Mouse (Mus musculus): ENCODE measurements around the gene Tbx1. TPM values are rescaled to one million over a fixed set of nuclear protein-coding genes. Genes with fewer than 3 reads are reported as not detected.
"Not testable (repeated sequence)": the region's sequence is repeated elsewhere in the genome, so short reads cannot be mapped to it uniquely, and the experiment has no call there.

Tbx1 gene
- polyA plus RNA-seq, 1 experiment = 0.49 TPM

DNA sequence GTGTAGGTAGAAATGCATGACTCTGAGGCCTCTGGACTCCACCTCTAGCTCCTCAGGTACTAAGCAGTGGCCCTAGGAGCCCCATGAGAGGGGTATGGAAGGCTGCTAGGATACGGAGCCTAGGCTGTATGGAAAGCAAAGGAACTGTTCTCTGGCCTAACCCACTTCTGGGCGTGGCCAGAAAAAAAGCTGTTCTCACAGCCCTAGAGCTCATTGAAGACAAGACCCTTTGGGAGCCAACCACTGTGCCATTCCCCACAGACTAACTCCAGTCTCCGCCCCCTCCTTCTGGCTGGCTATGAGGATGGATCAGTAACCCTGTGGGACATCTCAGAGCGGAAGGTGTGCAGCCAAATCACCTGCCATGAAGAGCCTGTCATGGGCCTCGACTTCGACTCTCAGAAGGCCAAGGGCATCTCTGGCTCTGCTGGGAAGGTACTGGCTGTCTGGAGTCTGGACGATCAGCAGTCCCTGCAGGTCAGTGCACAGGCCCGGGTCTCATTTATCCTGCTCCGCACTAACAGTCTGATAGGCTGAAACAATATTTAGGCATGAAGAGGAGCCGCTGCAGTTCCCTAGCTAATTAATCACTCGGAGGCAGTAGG is 38.3 kb downstream of the Tbx1 start:
- DNase-seq = no peak
- Histone ChIP-seq H3K36me3 (ENCODE audit: control insufficient read depth, insufficient read depth, low read length) (no peaks in the 10 kb centered on the region), H3K27me3 (ENCODE audit: control insufficient read depth, insufficient read depth, low read length) (no peaks in the 10 kb centered on the region), H3K4me3 (ENCODE audit: control insufficient read depth, insufficient read depth, low read length) (no peak overlapping the region), H3K4me1 (replicated peaks; ENCODE audit: control insufficient read depth, insufficient read depth, low read length) (peaks cover 5% of the 10 kb centered on the region), H3K27ac (ENCODE audit: control insufficient read depth, insufficient read depth, low read length) (no peak overlapping the region)
- TF ChIP-seq CTCF (IDR thresholded peaks at IDR 0.05; ENCODE audit: borderline replicate concordance, control insufficient read depth, extremely low read depth, insufficient read depth, low read length, poor library complexity) (no peak), POLR2A (IDR thresholded peaks at IDR 0.05; ENCODE audit: control insufficient read depth, extremely low read depth, insufficient read depth, low read length, poor library complexity) (no peak)
- 97% methylated on average over 11 of the region's 11 CpGs for WGBS

DNA sequence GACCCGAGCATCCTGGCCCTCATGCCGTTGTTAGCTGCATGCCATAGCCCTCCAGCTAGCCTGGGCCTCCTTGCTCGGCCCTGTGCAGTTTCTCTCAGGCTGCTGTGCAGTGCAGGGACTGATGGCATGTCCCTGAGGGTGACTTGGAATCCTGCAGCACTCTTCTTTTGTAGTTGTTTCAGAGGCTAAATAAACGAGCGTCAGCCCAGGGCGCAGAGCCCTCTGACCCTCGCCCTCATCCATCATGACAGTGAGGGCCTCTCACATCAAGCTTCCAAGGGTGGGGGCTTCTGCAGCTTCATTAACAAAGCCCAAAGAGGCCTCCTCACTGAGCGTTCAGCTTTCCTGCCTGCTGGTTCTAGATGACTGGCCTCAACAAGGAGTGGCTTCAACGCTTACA is 38.9 kb downstream of the Tbx1 start:
- no peak for DNase-seq
- 90% methylated on average over 9 of the region's 9 CpGs for WGBS
- H3K4me3 ChIP-seq (ENCODE audit: control insufficient read depth, insufficient read depth, low read length) = no peak overlapping the region
- H3K4me1 ChIP-seq (replicated peaks; ENCODE audit: control insufficient read depth, insufficient read depth, low read length) = peaks cover 4% of the 10 kb centered on the region
- TF ChIP-seq POLR2A (IDR thresholded peaks at IDR 0.05; ENCODE audit: control insufficient read depth, extremely low read depth, insufficient read depth, low read length, poor library complexity) (no peak), CTCF (IDR thresholded peaks at IDR 0.05; ENCODE audit: borderline replicate concordance, control insufficient read depth, extremely low read depth, insufficient read depth, low read length, poor library complexity) (no peak)
- no peaks in the 10 kb centered on the region for H3K27me3 ChIP-seq (ENCODE audit: control insufficient read depth, insufficient read depth, low read length)
- no peak overlapping the region for H3K27ac ChIP-seq (ENCODE audit: control insufficient read depth, insufficient read depth, low read length)
- no peaks in the 10 kb centered on the region for H3K36me3 ChIP-seq (ENCODE audit: control insufficient read depth, insufficient read depth, low read length)

DNA sequence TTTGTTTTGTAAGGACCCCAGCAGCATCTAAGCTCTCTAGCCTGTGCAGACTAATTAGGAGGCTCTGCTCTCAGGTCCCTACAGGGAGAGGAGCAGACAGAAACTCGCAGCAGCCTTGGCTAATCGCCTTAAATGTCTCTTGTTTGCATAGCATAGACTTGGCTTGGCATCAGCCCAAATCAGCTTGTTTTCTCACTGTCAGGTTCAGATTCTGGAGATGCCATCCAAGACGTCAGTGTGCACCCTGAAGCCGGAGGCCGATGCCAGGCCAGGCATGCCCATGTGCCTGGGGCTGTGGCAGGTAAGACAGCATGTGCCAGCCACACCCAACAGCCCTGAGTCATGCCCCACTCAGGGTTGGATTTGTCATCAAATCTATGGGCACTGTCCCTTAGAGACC is 42.6 kb downstream of the Tbx1 start:
- Histone ChIP-seq H3K36me3 (ENCODE audit: control insufficient read depth, insufficient read depth, low read length) (no peaks in the 10 kb centered on the region), H3K4me1 (replicated peaks; ENCODE audit: control insufficient read depth, insufficient read depth, low read length) (no peaks in the 10 kb centered on the region), H3K27me3 (ENCODE audit: control insufficient read depth, insufficient read depth, low read length) (no peaks in the 10 kb centered on the region), H3K27ac (ENCODE audit: control insufficient read depth, insufficient read depth, low read length) (no peak overlapping the region), H3K4me3 (ENCODE audit: control insufficient read depth, insufficient read depth, low read length) (no peak overlapping the region)
- TF ChIP-seq CTCF (IDR thresholded peaks at IDR 0.05; ENCODE audit: borderline replicate concordance, control insufficient read depth, extremely low read depth, insufficient read depth, low read length, poor library complexity) (no peak), POLR2A (IDR thresholded peaks at IDR 0.05; ENCODE audit: control insufficient read depth, extremely low read depth, insufficient read depth, low read length, poor library complexity) (no peak)
- WGBS = 91% methylated on average over 5 of the region's 5 CpGs
- no peak for DNase-seq

DNA sequence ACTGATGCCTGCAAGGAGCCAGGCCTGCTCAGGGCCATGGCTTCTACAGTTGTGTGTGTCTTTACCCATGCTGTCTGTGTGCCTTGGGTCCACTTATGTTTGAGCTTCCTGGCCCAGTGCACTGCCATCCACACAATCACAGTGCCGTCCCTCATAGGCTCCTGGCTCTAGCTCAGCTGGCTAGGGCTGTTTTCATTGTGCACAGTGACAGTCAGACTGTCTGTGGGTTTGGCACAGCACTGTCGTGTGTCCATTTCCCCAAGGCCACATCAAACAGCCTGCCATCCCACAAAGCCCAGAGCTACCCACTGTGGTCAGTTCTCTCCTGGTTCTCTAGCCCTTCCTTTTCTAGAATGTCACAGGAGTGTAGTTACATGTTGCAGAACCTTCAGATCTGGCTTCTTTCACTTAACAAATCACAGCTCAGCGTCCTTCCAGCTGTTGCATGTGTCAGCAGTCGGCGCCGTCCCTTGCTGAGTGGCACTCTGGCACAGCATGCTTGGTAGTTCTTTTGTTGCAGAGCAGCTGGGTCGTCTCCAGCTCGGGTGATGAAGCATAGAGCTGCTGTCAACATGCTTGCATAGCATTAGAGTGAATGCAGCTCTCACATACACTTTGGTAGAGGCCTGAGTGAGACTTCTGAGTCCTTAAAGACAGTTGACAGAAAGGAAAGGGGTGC is 47.2 kb downstream of the Tbx1 start:
- 78% methylated on average over 8 of the region's 8 CpGs for WGBS
- DNase-seq = no peak
- Histone ChIP-seq H3K36me3 (ENCODE audit: control insufficient read depth, insufficient read depth, low read length) (no peaks in the 10 kb centered on the region), H3K4me1 (replicated peaks; ENCODE audit: control insufficient read depth, insufficient read depth, low read length) (no peaks in the 10 kb centered on the region), H3K4me3 (ENCODE audit: control insufficient read depth, insufficient read depth, low read length) (no peak overlapping the region), H3K27ac (ENCODE audit: control insufficient read depth, insufficient read depth, low read length) (no peak overlapping the region), H3K27me3 (ENCODE audit: control insufficient read depth, insufficient read depth, low read length) (no peaks in the 10 kb centered on the region)
- TF ChIP-seq CTCF (IDR thresholded peaks at IDR 0.05; ENCODE audit: borderline replicate concordance, control insufficient read depth, extremely low read depth, insufficient read depth, low read length, poor library complexity) = no peak
- TF ChIP-seq POLR2A (IDR thresholded peaks at IDR 0.05; ENCODE audit: control insufficient read depth, extremely low read depth, insufficient read depth, low read length, poor library complexity) = no peak

DNA sequence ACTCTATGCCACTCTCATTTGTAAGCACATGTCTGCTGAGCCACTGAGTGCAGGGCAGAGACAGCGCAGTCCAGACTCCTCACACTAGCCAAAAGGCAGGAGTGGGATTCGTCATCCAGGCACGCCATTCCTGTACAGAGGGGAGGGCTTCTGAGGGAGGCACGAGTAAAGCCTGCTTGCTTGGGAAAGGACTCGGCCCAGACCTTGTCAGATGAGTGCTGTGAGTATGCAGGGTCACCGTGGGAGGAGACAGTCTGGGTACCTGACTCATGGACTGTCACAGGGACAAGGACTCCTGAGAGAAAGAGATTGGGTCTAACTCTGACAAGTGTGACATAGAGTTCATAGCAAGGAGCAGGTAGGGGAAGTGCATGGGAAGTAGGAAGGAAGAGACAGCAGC is 51.2 kb downstream of the Tbx1 start:
- H3K27ac ChIP-seq (ENCODE audit: control insufficient read depth, insufficient read depth, low read length) = no peak overlapping the region
- H3K4me1 ChIP-seq (replicated peaks; ENCODE audit: control insufficient read depth, insufficient read depth, low read length) = no peaks in the 10 kb centered on the region
- TF ChIP-seq CTCF (IDR thresholded peaks at IDR 0.05; ENCODE audit: borderline replicate concordance, control insufficient read depth, extremely low read depth, insufficient read depth, low read length, poor library complexity) (no peak), POLR2A (IDR thresholded peaks at IDR 0.05; ENCODE audit: control insufficient read depth, extremely low read depth, insufficient read depth, low read length, poor library complexity) (no peak)
- no peaks in the 10 kb centered on the region for H3K27me3 ChIP-seq (ENCODE audit: control insufficient read depth, insufficient read depth, low read length)
- 90% methylated on average over 6 of the region's 6 CpGs for WGBS
- H3K4me3 ChIP-seq (ENCODE audit: control insufficient read depth, insufficient read depth, low read length) = no peak overlapping the region
- no peak for DNase-seq
- H3K36me3 ChIP-seq (ENCODE audit: control insufficient read depth, insufficient read depth, low read length) = no peaks in the 10 kb centered on the region

DNA sequence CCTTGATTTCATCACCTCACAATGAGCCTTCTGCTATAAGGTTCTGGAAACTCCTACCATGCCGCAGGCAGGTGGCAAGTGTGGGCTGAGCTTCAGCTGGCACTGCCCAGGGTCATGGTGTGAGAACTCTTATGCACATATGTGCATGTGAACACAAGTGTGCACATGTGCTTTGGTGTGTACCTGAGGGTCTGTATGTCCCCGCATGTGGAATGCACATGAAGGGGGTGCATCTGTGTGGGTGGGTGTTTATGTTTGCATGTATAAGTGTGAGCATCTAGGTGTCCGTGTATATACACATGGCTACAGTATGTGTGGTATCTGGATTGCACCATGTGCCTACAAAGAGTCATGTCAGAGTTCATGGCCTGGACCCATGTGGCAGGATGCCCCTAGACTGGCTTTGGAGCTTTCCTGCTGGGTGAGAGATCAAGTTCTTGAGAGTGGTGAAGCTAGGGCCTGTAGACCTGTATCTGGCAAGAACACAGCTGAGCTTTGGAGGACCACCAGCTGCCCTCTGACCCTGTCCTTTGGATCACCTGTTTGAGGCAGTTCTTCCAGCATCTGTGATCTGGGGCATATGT is 53.0 kb downstream of the Tbx1 start:
- TF ChIP-seq POLR2A (IDR thresholded peaks at IDR 0.05; ENCODE audit: control insufficient read depth, extremely low read depth, insufficient read depth, low read length, poor library complexity) (no peak), CTCF (IDR thresholded peaks at IDR 0.05; ENCODE audit: borderline replicate concordance, control insufficient read depth, extremely low read depth, insufficient read depth, low read length, poor library complexity) (no peak)
- H3K4me1 ChIP-seq (replicated peaks; ENCODE audit: control insufficient read depth, insufficient read depth, low read length) = no peaks in the 10 kb centered on the region
- no peaks in the 10 kb centered on the region for H3K36me3 ChIP-seq (ENCODE audit: control insufficient read depth, insufficient read depth, low read length)
- H3K4me3 ChIP-seq (ENCODE audit: control insufficient read depth, insufficient read depth, low read length) = no peak overlapping the region
- no peaks in the 10 kb centered on the region for H3K27me3 ChIP-seq (ENCODE audit: control insufficient read depth, insufficient read depth, low read length)
- DNase-seq = no peak
- no peak overlapping the region for H3K27ac ChIP-seq (ENCODE audit: control insufficient read depth, insufficient read depth, low read length)
- 100% methylated on average over 3 of the region's 3 CpGs for WGBS

DNA sequence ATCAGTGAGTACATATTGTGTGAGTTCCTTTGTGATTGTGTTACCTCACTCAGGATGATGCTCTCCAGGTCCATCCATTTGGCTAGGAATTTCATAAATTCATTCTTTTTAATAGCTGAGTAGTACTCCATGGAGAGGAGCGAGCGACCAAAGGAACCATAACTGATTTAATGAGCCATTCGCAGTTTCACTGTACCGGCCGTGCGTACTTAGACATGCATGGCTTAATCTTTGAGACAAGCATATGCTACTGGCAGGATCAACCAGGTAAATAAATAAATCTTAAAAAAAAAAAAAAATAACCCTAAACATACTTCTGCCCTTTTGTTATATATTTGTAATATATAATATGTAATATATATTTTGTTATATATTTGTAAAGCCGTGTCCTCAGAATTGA is 57.4 kb downstream of the Tbx1 start:
- H3K27me3 ChIP-seq (ENCODE audit: control insufficient read depth, insufficient read depth, low read length); DNase-seq; H3K4me1 ChIP-seq (replicated peaks; ENCODE audit: control insufficient read depth, insufficient read depth, low read length); H3K4me3 ChIP-seq (ENCODE audit: control insufficient read depth, insufficient read depth, low read length); H3K36me3 ChIP-seq (ENCODE audit: control insufficient read depth, insufficient read depth, low read length); H3K27ac ChIP-seq (ENCODE audit: control insufficient read depth, insufficient read depth, low read length): not testable (repeated sequence)
- whole genome bisulfite sequencing = 98% methylated on average over 7 of the region's 7 CpGs
